Mouse (Mus musculus) cortical plate, adult 2 months (tissue): Measurements from ENCODE around the gene Irf3.

Experiments
- CTCF ChIP-seq: fragments of 200-500 bp; IDR thresholded peaks from 2 replicates; pipeline ENCODE4 v1.5.1; 2011; ENCODE audit warnings: mild to moderate bottlenecking, control low read depth, low read length; ENCODE audit not compliant: insufficient read depth; ENCODE audit errors: extremely low read depth
- POLR2A ChIP-seq: fragments of 200-500 bp; IDR thresholded peaks from 2 replicates; pipeline ENCODE4 v1.6.1; 2011; ENCODE audit warnings: mild to moderate bottlenecking, low read length, control low read depth; ENCODE audit not compliant: insufficient read depth; ENCODE audit errors: extremely low read depth

- TF ChIP-seq POLR2A (no peak), CTCF (no peak)
Measured at GRCm38 (mm10) chr7:44997940-44998428, 536 bp downstream of the Irf3 start.
